Mouse (Mus musculus) lung, postnatal 4 days (tissue): Measurements from ENCODE around the gene Mob3a.

Experiments used
- DNase-seq, 2 experiments: peaks; one replicate each; pipeline ENCODE4 v3.0.0; 2021

Gene Mob3a

DNA sequence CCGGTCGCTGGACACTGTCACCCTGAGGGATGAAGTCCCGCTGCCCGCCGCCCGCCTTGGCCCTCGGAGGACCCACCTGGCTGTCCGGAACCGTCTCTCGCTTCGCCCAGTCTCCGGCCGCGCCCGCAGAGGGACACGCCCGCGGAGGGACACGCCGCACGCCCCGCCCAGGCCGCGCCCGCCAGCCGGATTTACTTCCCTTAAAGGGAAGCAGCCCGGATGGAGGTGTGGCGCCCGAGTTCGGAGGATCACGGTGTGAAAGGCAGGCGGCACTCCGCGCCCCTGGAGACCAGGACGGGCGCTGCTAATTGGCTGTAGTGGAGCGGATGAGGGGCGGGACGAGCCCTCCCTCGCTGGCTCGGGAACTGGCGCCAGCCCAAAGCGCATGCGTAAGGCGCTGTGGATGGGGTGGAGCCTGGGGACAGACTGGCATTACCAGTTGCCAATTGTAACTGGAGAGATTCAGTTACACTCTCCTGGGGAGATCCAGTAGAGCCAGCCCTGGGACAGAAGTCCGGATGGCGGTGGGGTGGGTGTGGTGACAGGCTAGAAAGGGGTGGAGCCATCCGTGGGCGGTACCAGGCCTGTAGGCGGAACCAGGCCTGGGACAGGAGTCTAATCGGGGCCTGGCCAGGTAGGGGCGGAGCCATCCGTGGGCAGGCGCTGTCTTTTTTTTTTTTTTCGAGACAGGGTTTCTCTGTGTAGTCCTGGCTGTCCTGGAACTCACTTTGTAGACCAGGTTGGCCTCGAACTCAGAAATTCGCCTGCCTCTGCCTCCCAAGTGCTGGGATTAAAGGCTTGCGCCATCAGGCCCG lies at the start of gene Mob3a, which contains the start of gene Izumo4:
TSS of gene Mob3a (minus strand) at position 257 of the 815 bp plus-strand sequence.
TSS of gene Izumo4 (plus strand) at position 464 of the 815 bp plus-strand sequence.
- peak; percentile 99 to 100 for DNase-seq

DNA sequence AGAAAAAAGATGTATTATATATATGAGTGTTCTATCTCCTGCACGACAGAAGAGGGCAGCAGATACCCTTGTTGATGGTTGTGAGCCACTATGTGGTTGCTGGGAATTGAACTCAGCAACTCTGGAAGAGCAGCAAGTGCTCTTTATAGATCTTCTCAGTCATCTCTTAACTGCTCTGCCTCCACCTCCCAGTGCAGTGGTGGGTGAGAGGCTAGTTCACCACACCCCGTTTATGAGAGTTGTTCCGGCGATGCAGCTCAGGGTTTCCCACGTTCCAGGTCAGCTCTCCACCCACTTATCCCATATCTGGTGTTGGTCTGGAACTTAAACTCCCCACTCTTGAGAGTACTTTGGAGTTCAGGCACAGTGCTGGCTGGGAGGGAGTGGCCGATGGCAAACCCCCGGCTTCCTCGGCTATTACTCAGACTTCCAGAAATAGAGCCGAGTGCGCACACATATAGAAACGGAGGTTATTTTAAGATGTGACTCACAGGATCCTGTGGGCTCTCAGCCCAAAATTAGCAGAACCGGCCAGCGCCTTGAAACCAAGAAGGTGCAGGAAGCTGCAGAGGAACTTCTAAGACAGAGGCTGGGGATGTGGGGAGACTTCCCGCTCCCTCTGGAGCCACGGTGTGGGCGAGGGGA lies 49.5 kb upstream of the Mob3a start:
- peak; percentile 82 to 87 for DNase-seq

DNA sequence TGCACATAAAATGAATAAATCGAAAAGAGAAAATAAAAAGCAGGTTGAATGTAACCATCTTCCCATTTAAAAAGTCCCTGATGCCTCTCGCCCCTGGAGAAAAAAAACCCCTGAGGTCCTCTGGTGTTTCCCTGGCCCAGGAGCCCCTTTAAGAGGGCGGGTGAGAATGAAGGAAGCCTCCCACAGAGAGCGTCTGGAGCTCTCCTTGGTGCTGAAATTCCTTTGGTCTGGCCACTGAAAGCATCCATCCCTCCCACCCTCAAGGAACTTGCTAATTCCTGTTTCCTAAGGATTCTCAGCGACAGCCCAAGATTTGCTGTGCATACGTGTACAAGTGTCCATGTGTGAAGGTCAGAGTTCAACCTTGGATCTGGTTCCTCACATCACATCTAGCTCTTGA lies 46.8 kb upstream of the Mob3a start:
- peak; percentile 51 to 76 for DNase-seq

DNA sequence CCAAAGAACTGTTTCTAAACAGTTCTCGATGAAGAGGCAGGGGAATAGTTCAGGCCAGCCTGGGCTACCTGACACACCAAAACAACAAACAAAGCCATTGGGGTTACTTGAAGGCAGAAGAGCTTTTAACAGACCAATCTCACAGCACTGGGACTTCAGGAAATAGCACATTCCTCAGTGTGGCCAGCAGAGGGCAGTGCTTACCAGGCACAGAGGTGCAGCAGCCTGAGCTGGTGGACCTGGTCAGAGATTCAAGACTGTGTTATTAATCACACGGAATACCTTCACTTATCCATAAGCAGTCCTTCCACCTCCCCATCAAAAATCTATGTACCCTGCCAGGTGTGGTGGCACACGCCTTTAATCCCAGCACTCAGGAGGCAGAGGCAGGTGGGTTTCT lies 45.6 kb upstream of the Mob3a start:
- DNase-seq = peak; percentile 81 to 86

DNA sequence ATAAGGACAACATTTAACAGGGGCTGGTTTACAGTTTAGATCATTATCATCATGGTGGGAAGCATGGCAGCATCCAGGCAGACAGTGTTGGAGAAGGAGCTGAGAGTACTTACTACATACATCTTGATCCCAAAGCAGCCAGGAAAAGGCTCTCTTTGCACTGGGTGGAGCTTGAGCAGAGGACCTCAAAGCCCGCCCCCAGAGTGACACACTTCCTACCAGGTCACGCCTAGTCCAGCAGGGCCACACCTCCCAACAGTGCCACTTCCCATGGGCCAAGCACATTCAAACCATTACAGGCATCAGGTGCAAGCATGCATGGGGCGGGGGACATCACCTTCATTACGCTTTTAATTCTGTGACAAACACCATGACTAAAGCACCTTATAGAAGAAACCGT lies 42.5 kb upstream of the Mob3a start:
- DNase-seq = peak; percentile 79

DNA sequence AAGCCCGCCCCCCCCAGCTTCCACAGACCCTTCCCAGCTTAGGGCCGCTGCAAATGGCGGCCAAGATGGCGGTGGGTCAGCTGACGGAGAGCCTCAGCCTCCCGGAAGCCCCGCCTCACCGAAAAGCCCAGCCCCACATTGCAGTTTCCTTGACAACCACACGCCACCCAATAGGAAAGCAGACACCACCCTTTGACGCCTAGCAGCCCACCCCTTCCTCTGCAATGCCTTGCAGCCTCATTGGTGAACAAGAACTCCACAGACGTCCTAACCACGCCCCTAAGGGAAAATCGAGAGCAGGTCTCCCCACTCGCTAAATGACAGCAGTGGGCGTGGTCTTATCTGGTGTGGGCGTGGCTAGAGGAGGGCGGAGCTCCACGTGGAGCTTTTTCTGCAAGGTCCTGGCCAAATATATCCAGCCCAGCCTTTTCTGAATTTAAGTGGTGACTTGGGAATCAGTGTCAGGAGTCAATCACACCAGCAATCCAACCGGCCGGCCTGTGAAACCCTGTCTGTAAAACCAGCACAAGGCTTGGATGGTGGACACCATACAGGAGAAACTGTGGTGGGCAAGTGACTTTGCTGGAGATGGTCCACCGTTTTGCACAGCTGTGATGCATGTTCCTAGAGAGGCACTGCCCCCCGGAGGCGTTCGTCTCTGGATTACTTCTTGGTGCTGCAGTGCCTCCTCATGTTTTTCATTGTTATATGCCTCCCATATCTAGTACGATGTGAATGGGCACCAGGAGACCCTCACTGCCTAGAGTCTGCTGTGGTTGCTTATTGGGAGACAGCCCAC lies 40.6 kb upstream of the Mob3a start, which contains the start of gene Ap3d1:
TSS of gene Ap3d1 (minus strand) at position 85 of the 799 bp plus-strand sequence.
- DNase-seq = peak; percentile 99

DNA sequence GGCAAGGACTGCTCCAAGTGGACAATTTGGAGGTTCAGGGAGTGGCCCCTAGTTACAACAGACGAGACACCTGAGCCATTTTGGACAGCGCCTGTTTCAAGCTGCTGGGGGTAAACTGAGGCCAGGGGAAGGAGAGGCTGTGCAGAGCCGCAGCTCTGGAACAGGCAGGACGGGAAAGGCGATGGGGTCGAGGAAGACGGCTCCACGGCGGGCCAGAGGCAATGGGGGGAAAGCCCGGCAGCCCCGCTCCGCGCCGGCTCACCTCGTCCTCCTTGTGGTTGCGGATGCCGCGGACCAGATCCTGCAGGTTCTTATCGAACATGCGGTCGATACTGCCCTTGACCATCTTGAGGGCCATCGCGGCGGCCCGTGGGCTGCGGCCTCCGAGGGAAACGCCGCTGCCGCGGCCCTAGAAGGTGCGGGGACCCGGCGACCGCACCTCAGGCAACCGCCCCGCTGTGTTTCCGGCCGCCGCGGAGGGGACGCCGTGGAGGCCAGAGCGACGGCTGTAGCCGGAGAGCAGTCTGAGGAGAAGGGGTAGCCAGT lies 39.9 kb upstream of the Mob3a start:
- DNase-seq = no peak

DNA sequence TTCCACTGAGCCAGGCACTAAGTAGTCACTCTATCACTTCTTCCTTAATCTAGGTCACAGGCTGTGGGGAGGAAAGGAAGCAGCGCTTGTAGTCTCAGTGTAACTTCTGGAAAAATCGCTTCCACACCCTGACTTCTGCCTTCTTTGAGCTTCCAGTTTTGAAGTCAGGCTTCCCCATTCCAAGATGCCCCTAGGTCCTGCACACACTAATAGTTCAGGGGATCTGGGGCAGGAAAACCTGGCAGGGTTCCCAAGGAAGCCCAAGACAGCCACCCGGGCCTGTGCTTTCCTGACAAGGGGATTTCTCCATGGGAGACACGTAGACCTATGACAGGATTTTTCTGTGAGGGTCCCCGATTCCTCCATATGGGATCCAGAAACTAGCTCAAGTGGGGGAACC lies 39.4 kb upstream of the Mob3a start:
- DNase-seq = peak in 1 of 2 experiments; percentile 28

DNA sequence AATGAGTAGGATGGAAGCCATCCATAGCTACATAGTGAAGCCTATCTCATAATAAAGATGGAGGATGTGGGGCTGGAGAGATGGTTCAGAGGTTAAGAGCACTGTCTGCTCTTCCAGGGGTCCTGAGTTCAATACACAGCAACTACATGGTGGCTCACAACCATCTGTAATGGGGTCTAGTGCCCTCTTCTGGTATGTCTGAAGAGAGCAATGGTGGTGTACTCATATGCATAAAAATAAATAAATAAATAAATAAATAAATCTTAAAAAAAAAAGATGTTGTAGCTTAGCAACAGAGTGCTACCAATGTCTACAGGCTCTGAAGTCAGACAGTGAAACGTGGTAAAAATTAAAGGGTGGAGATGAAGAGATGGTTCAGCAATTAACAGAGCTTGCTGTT lies 36.9 kb upstream of the Mob3a start:
- DNase-seq = no peak

DNA sequence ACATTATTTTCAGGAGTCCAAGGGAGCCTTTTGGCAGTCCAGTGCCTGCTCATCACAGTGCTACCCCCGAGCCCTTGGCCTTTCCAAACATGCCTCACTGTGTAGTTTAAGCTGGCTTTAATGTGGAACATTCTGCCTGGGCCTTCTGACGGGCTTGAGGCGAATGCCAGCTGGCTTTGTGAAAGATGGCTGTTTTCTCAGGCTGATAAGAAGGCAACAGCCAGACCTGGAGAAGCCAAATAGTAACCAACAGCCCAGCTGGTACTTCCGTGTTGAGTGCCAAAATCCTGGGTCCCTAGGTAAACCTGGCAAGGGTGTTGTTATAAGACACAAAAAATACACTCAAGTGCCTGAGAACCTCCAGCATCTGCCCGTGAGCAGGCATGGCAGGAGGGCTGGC lies 35.0 kb upstream of the Mob3a start:
- no peak for DNase-seq

DNA sequence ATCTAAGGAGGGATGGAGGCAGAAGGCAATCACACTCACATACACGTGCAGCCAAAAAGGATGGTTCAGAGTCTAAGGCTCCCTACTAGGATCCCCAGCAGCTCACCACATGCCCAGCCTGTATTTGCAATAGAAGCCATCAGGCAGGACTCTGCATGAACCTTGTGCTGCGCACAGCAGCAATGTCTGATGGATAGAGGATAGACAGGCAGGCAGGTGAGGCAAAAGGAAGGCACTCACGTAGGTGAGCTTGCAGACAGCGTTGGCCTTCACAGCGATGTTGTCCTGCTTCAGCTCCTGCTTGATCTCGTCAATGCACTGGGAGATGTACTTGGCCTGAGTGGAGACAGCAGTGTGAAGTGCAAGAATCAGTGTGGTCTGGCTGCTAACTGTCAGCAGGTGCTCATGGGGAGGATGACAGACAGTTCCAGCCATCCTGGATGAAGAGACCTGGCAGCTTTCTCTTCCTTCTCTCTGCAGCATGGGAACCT lies 30.9 kb upstream of the Mob3a start:
- DNase-seq = no peak

DNA sequence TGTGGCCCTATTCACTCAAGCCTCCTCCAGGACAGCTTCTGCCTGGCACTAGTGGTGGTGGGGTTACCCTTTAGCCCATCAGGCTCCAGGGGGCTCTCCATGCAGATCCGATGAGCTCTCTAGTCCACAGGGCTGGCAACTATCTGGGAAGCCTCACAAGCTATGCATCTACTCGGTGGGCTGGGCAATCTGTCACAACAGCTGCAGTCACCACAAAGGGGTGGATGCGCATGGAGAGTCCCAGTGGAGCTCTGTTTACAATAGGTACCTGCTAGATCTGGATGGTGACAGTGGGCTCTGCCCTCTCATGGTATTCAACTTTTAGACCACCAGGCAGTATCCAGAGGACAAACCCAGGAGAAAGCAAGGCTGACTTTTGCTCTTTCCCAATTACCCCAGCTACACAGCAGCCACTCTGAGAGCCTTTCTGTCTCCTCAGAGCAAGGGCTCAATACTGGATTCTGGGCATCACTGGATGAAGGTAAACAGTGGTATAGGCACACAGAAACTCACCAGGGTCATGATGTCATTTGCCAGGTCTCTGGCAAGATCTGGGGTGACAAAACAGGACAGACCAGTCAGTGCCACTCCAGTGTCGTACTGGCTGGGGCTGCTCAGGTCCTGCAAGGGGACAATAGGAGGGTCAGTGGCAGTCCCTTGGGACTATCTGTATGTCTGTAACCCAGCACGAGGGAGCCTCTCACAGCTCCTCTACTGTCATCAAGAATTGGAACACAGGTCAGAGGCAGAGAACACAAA lies 25.8 kb upstream of the Mob3a start:
- DNase-seq = no peak

DNA sequence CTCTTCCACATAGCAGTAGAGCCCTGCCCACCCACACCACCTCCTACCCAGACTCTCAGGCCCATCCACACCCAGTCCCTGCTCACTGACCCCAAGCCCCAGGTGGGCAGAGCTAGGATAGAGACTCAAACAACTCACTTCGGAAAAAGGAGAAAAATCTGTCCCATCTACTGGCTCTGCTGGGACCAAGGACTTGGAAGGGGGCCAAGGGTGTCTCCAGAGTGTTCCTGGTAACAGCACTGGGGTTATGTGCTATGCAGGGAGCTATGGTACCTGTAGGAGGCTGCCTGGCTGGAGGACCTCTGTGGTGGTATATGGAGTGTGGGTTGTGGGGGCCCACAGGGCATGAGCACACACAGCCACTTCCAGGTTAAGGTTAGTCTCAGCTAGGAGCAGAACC lies 15.5 kb upstream of the Mob3a start:
- DNase-seq = no peak

DNA sequence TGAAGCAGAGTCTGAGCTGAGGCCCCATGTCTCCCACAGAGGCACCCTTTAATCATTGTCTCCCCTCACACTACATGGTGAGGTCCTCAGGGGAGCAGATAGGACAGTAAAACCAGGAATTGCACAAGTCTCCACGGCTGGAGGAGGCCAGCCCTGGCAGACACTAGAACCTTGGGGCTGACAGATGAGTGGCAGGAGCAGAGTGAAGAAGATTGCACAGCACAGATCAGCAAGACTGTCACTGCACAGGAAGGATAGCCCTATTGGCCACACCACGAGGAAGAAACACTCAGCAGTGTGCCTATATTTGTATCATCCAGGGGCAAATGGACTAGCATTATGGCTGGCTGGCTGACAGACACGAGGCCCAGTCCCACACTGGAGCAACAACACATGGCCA lies 9.1 kb upstream of the Mob3a start:
- DNase-seq = no peak

DNA sequence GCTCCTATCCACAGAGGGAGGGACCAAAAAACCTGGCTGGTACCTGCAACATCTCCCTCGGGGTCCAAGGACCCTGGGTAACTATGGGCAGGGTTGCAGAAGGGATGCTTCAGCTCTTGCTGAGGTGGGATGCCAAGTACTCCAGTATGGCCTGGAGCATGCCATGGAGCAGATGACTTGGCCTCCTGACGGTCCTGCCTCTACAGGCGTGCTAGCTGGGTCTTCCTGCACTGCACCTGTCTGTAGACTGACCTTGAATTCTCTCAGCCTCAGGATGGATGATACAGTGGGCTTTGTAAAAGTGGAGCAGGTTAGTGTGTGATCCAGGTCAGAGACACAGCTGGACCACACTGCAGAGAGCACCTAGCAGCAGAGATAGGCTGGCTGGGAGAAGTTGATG lies 3.7 kb upstream of the Mob3a start:
- DNase-seq = no peak

DNA sequence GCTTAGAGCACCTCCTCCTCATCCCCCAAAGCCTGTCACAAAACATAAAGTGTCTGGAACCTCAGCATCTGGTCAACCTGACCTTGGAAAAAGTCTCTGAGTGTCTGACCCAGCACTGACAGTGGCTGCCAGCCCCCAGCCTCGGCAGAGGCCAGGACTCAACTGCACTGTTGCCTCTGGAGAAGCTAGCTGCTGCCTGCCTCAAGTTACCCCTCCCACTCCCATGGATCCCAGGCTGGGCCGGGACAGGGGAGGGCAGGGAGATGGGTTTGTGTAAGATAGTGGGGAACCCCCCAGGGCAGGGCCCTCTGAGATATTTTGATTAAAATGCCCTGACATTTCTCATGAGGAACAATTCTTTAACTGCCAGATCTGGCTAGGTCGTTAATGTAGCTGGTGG lies 3.3 kb upstream of the Mob3a start:
- DNase-seq = no peak

DNA sequence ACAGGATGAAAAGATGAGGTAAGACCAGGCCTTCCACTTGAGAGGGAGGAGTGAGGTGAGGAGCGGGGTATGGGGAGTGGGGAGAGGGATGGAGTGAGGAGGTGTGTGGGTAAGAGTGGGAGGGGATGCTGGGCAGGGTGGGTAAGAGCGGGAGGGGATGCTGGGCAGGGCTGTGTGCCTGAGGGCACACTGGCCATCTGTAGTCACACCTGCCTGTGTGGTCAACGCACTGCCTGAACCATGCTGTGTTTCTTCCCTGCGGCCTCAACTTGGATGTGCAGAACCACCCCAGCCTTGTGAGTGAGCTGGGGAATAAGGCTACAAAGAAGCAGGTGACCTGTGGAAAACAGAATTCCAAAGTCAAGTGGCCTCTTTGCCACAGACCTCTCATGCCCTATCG lies 2.6 kb upstream of the Mob3a start:
- no peak for DNase-seq

DNA sequence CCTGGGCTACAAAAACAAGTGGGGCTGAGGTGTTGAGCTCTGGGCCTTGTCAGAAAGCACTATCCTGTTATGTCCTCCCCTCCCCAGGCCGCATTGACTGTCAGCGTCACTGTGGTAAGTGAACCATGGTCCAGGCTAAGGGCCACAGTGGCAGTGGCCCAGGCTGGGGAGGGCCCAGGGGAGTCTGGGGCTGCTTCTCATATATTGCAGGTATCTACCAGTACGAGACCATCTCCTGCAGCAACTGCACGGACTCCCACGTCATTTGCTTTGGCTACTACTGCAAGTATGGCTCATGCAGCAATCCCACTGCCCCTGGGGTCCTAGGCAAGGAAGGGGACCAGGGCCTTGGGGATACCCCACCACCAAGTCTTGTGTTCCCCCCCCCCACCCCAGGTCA lies 1.9 kb upstream of the Mob3a start:
- no peak for DNase-seq

DNA sequence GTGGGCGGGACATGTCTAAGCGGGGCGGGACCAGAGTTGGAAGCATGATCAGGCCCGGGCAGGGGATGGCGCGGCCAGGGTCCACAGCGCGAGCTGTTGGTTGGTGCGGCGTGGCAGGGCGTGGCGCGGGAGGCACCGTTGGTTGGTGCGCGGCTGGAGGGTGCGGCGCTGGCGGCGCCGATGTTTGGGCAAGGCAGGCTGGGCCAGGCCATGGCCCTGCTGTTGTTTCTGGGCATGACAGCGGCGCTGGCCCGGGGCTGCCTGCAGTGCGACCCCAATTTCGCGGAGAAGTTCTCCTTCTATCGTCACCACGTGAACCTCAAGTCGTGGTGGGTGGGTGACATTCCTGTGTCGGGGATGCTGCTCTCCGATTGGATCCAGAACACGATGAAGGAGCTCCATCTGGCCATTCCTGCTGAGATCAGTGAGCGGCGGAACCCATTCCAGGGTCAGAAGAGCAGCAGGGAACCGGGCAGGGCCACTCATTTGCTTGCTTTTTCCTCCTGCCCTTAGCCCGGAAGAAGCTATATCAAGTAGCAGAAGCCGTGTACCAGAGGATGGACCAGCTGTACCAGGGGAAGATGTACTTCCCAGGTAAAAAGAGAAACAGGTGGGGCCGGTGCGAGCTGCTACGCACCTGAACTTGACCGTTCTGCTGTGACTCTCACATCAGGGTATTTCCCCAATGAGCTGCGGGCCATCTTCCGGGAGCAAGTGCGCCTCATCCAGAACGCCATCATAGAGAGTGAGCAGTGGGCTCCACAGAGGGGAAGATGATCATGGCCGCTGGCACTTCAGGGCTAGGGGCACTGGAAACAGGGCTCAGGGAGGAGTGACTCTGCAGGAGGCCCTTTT lies 986 bp upstream of the Mob3a start:
- peak; percentile 96 to 98 for DNase-seq

DNA sequence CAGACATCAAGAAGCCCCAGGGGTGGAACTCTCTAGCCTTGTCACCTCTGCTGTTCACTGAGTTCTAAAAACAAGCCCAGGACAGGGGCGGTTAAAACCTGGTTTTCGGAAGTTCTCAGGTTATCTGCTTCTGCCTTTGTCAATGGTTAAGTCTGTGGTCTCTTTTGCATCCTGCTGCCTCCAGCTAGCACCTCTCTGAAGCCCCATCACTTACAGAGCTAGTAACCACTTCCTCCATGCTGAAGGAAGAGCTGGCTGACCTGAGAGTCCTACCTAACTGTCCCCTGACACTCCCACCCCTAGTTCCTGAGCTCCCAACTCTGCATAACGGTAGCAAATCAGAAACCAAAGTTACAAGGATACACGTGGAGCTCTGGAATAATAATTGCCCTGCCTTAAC lies 1.0 kb downstream of the Mob3a start:
- DNase-seq = no peak

DNA sequence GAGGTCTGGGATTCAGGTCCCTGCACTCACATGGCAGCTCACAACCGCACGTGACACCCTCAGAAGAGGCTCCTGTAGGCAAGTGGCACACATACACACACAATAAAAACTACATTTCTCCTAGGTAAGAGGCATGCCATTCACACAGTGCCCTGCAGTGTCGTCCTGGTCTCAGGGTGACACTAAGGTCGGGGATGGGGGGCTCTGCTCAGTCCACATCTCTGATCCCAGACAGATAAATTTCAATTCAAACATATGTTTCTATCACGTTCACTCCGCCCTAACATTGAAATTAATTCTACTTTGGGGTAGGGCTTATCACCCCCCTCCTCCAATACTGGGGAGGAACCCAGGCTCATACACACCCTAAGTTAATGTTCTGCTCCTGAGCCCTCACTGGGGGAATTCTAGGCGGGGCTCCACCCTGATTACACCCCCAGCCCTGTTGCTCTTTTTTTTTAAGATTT lies 1.7 kb downstream of the Mob3a start:
- DNase-seq = no peak
